Mouse (Mus musculus) testis, adult 2 months (tissue): ENCODE data around the gene Galnt18.

Source experiments
- CTCF ChIP-seq: fragments of 200-500 bp; IDR thresholded peaks from 2 replicates; pipeline ENCODE4 v1.5.1; 2012; ENCODE audit warnings: low read depth, mild to moderate bottlenecking, inconsistent platforms, low read length, moderate library complexity; ENCODE audit not compliant: control insufficient read depth, insufficient read depth, insufficient replicate concordance
- POLR2A ChIP-seq: fragments of 200-500 bp; IDR thresholded peaks from 2 replicates; pipeline ENCODE4 v1.6.1; 2012; ENCODE audit warnings: low read depth, mild to moderate bottlenecking, inconsistent platforms, low read length, moderate library complexity; ENCODE audit not compliant: control insufficient read depth

GRCm38 (mm10) chr7:111452000-111452399 lies 327.8 kb downstream of the Galnt18 start:
- TF ChIP-seq CTCF = no peak
- TF ChIP-seq POLR2A = no peak
